Mouse (Mus musculus) midbrain, embryonic 14.5 days (tissue): ENCODE measurements around the gene Wnt10b. TPM values are rescaled to one million over a fixed set of nuclear protein-coding genes. Genes with fewer than 3 reads are reported as not detected.
"Not testable (repeated sequence)": the region's sequence is repeated elsewhere in the genome, so short reads cannot be mapped to it uniquely, and the experiment has no call there.

Experiments
- ATAC-seq: fragments of 200-750 bp; cut with Nextera tagmentation; 2 replicates; pipeline ENCODE4 v1.8.0; 2017; ENCODE audit warnings: moderate number of reproducible peaks, moderate library complexity; ENCODE audit not compliant: low FRiP score, low TSS enrichment
- DNase-seq: peaks from one replicate; pipeline ENCODE4 v3.0.0-alpha.2; 2015
- H3K27ac ChIP-seq: fragments of 300-500 bp; sonication (generic); replicated peaks from 2 replicates; pipeline ENCODE4 v1.5.1; 2014; ENCODE audit warnings: mild to moderate bottlenecking, low read depth, low read length, moderate library complexity
- H3K27me3 ChIP-seq: fragments of 300-500 bp; sonication (generic); 2 replicates; pipeline ENCODE4 v1.6.1; 2014; ENCODE audit warnings: low read length, control low read depth, mixed read lengths; ENCODE audit not compliant: control insufficient read depth, insufficient read depth
- H3K36me3 ChIP-seq: fragments of 300-500 bp; sonication (generic); 2 replicates; pipeline ENCODE4 v1.6.1; 2014; ENCODE audit warnings: low read length, control low read depth; ENCODE audit not compliant: control insufficient read depth, insufficient read depth
- H3K4me1 ChIP-seq: fragments of 300-500 bp; sonication (generic); 2 replicates; pipeline ENCODE4 v1.6.1; 2014; ENCODE audit warnings: mild to moderate bottlenecking, antibody characterized with exemption, low read length, control low read depth; ENCODE audit not compliant: control insufficient read depth, insufficient read depth
- H3K4me2 ChIP-seq: fragments of 300-500 bp; sonication (generic); 2 replicates; pipeline ENCODE4 v1.6.1; 2014; ENCODE audit warnings: mild to moderate bottlenecking, low read length, moderate library complexity
- H3K4me3 ChIP-seq: fragments of 300-500 bp; sonication (generic); replicated peaks from 2 replicates; pipeline ENCODE4 v1.5.1; 2014; ENCODE audit warnings: low read depth, low read length
- H3K9ac ChIP-seq: fragments of 300-500 bp; sonication (generic); replicated peaks from 2 replicates; pipeline ENCODE4 v1.6.1; 2014; ENCODE audit warnings: mild to moderate bottlenecking, low read length, moderate library complexity
- H3K9me3 ChIP-seq: fragments of 300-500 bp; sonication (generic); 2 replicates; pipeline ENCODE4 v1.6.1; 2016; ENCODE audit warnings: low read length, control low read depth, mixed read lengths; ENCODE audit not compliant: control insufficient read depth
- WGBS: fragments of 180-500 bp; shearing (Covaris S2); extraction: QIAGEN DNeasy Blood & Tissue Kit; methylation state at CpG from one replicate; pipeline ENCODE4 v1.1.7; 2014; 5-methylcytosine and 5-hydroxymethylcytosine counted together
- polyA plus RNA-seq: library from polyadenylated mRNA; unstranded; fragments of >200 nt; fragmentation: Nextera tagmentation; extraction: Ambion mirVana; gene quantifications from 2 replicates; pipeline ENCODE4 v1.2.1, GENCODE M21; 2014

Wnt10b gene
- polyA plus RNA-seq = not detected in 2 replicates

- under 1% methylated on average over 33 of the region's 33 CpGs for WGBS
- ATAC-seq (no peak), DNase-seq (peak; percentile 48)
- H3K9me3 ChIP-seq = no peaks in the 10 kb centered on the region
- H3K4me3 ChIP-seq = peak within 1 kb of the TSS; percentile 27
- H3K4me2 ChIP-seq = peak within 1 kb of the TSS; percentile 48
- peaks cover 17% of the 10 kb centered on the region for H3K4me1 ChIP-seq
- peaks cover 97% of the 10 kb centered on the region for H3K27me3 ChIP-seq
- no peaks in the 10 kb centered on the region for H3K36me3 ChIP-seq
- peak within 1 kb of the TSS; percentile 23; the same call in 1 of the 2 replicates for H3K9ac ChIP-seq
- no peak within 1 kb of the TSS for H3K27ac ChIP-seq
These were observed at the start of gene Wnt10b for GRCm38 (mm10) chr15:98777762-98778161. Gene Wnt10b (minus strand): TSS chr15:98778150.

- peaks cover 7% of the 10 kb centered on the region for H3K36me3 ChIP-seq
- no peak overlapping the region for H3K9ac ChIP-seq
- no peak for DNase-seq
- WGBS = 89% methylated on average over 7 of the region's 7 CpGs
- peaks cover 8% of the 10 kb centered on the region; the same call in 1 of the 2 replicates for H3K4me1 ChIP-seq
- H3K9me3 ChIP-seq = no peaks in the 10 kb centered on the region
- no peak overlapping the region for H3K27ac ChIP-seq
- ATAC-seq = no peak
- no peak overlapping the region for H3K4me2 ChIP-seq
- H3K4me3 ChIP-seq = no peak overlapping the region
- H3K27me3 ChIP-seq = no peaks in the 10 kb centered on the region
These were observed 49.7 kb upstream of the Wnt10b start for GRCm38 (mm10) chr15:98827611-98828011.

- no peaks in the 10 kb centered on the region for H3K4me1 ChIP-seq
- 77% methylated on average over 3 of the region's 3 CpGs for WGBS
- ATAC-seq (no peak), DNase-seq (no peak)
- no peak overlapping the region for H3K27ac ChIP-seq
- no peak overlapping the region for H3K9ac ChIP-seq
- peaks cover 11% of the 10 kb centered on the region for H3K36me3 ChIP-seq
- no peak overlapping the region for H3K4me2 ChIP-seq
- H3K4me3 ChIP-seq = no peak overlapping the region
- no peaks in the 10 kb centered on the region for H3K27me3 ChIP-seq
- no peaks in the 10 kb centered on the region for H3K9me3 ChIP-seq
These were observed 45.5 kb upstream of the Wnt10b start for GRCm38 (mm10) chr15:98823434-98823833.

- H3K9ac ChIP-seq = no peak overlapping the region
- no peaks in the 10 kb centered on the region for H3K27me3 ChIP-seq
- H3K27ac ChIP-seq = no peak overlapping the region
- no peak overlapping the region for H3K4me2 ChIP-seq
- ATAC-seq (no peak), DNase-seq (no peak)
- no peaks in the 10 kb centered on the region for H3K9me3 ChIP-seq
- peaks cover 9% of the 10 kb centered on the region; the same call in 1 of the 2 replicates for H3K36me3 ChIP-seq
- 91% methylated on average over 5 of the region's 5 CpGs for WGBS
- H3K4me1 ChIP-seq = no peaks in the 10 kb centered on the region
- H3K4me3 ChIP-seq = no peak overlapping the region
These were observed 44.2 kb upstream of the Wnt10b start for GRCm38 (mm10) chr15:98822147-98822546.

GRCm38 (mm10) chr15:98821403-98821802 lies 43.5 kb upstream of the Wnt10b start:
- H3K36me3 ChIP-seq = peaks cover 11% of the 10 kb centered on the region; the same call in 1 of the 2 replicates
- H3K9ac ChIP-seq = no peak overlapping the region
- no peaks in the 10 kb centered on the region for H3K4me1 ChIP-seq
- H3K27ac ChIP-seq = no peak overlapping the region
- WGBS = 28% methylated on average over 10 of the region's 10 CpGs
- H3K4me3 ChIP-seq = no peak overlapping the region
- H3K9me3 ChIP-seq = no peaks in the 10 kb centered on the region
- ATAC-seq (no peak), DNase-seq (no peak)
- no peaks in the 10 kb centered on the region for H3K27me3 ChIP-seq
- H3K4me2 ChIP-seq = no peak overlapping the region

GRCm38 (mm10) chr15:98820937-98821336 lies 43.0 kb upstream of the Wnt10b start:
- Histone ChIP-seq H3K4me1 (no peaks in the 10 kb centered on the region), H3K9me3 (no peaks in the 10 kb centered on the region), H3K4me3 (no peak overlapping the region), H3K27ac (no peak overlapping the region), H3K9ac (no peak overlapping the region), H3K36me3 (peaks cover 13% of the 10 kb centered on the region; the same call in 1 of the 2 replicates), H3K27me3 (no peaks in the 10 kb centered on the region), H3K4me2 (no peak overlapping the region)
- 89% methylated on average over 4 of the region's 4 CpGs for WGBS
- DNase-seq (no peak), ATAC-seq (no peak)

GRCm38 (mm10) chr15:98818171-98818570 lies 40.2 kb upstream of the Wnt10b start:
- no peak overlapping the region for H3K4me2 ChIP-seq
- no peaks in the 10 kb centered on the region for H3K27me3 ChIP-seq
- no peak overlapping the region for H3K4me3 ChIP-seq
- no peak overlapping the region for H3K27ac ChIP-seq
- ATAC-seq (no peak), DNase-seq (no peak)
- no peak overlapping the region for H3K9ac ChIP-seq
- no peaks in the 10 kb centered on the region for H3K4me1 ChIP-seq
- H3K9me3 ChIP-seq = no peaks in the 10 kb centered on the region
- H3K36me3 ChIP-seq = peaks cover 34% of the 10 kb centered on the region
- WGBS = 94% methylated on average over 7 of the region's 7 CpGs

- no peak overlapping the region for H3K4me3 ChIP-seq
- no peak overlapping the region for H3K4me2 ChIP-seq
- peaks cover 9% of the 10 kb centered on the region; the same call in 1 of the 2 replicates for H3K4me1 ChIP-seq
- 79% methylated on average over 20 of the region's 20 CpGs for WGBS
- DNase-seq = no peak
- H3K27me3 ChIP-seq = peaks cover 22% of the 10 kb centered on the region
- no peak for ATAC-seq
- no peaks in the 10 kb centered on the region for H3K9me3 ChIP-seq
- no peak overlapping the region for H3K9ac ChIP-seq
- H3K36me3 ChIP-seq = peaks cover 37% of the 10 kb centered on the region
- no peak overlapping the region for H3K27ac ChIP-seq
These were observed 34.9 kb upstream of the Wnt10b start for GRCm38 (mm10) chr15:98812741-98813424.

GRCm38 (mm10) chr15:98810212-98810611 lies 32.3 kb upstream of the Wnt10b start:
- not testable (repeated sequence) for H3K4me3 ChIP-seq, ATAC-seq
- peaks cover 49% of the 10 kb centered on the region for H3K27me3 ChIP-seq

More at GRCm38 (mm10) chr15:98810212-98810611, 32.3 kb upstream of the Wnt10b start:
- H3K9ac ChIP-seq, DNase-seq, H3K9me3 ChIP-seq, H3K4me2 ChIP-seq, H3K27ac ChIP-seq: not testable (repeated sequence)
- H3K36me3 ChIP-seq = peaks cover 26% of the 10 kb centered on the region
- 83% methylated on average over 6 of the region's 6 CpGs for WGBS
- H3K4me1 ChIP-seq = peaks cover 27% of the 10 kb centered on the region
